Comparison of ENCODE assay signal across 39 mouse cellular contexts in the genomic region with DNA sequence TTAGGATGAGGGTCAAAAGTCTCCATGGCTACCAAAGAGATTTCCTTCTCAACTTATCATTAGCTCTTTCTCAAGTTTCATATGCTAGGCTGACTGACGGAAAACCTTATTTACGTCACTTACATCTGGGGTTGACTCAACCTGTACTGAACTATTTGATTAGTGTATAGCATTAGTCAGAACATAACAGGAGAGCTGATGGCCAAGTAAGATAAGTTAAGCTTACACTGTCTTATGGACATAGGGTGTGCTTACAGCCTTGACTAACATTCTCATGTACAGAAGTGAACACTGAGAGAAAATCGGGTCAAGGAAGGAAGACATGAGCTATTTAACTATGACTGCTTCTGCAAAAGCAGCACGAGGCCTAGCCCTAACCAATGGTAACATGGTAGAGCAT. TPM values are rescaled to one million over a fixed set of nuclear protein-coding genes. Genes with fewer than 3 reads are reported as not detected.
"Had no signal": no experiment of that assay in that cellular context is flagged by ENCODE, and none has a peak within 500 bp of the region (broad histone marks: within the 10 kb centered on the region; RNA-seq: fewer than 3 reads in every experiment).

No protein-coding gene starts in this region.

- H3K4me2 ChIP-seq: limb, embryonic 12.5 days; limb, embryonic 13.5 days; limb, embryonic 15.5 days; liver, embryonic 11.5 days; liver, embryonic 12.5 days; liver, embryonic 13.5 days; liver, embryonic 15.5 days; lung, embryonic 14.5 days; lung, embryonic 15.5 days; midbrain, embryonic 11.5 days; midbrain, embryonic 12.5 days; midbrain, embryonic 13.5 days; midbrain, embryonic 15.5 days had no signal

- H3K27me3 ChIP-seq: limb, embryonic 12.5 days; limb, embryonic 13.5 days; limb, embryonic 15.5 days; liver, embryonic 12.5 days; liver, embryonic 13.5 days; liver, embryonic 15.5 days; lung, embryonic 15.5 days; megakaryocyte, embryonic 14.5 days had no signal

- ATAC-seq: liver, embryonic 12.5 days; liver, postnatal 0 days; lung, postnatal 0 days; midbrain, embryonic 13.5 days; midbrain, embryonic 15.5 days; midbrain, embryonic 16.5 days had no signal

- H3K4me1 ChIP-seq: limb, embryonic 12.5 days; limb, embryonic 13.5 days; limb, embryonic 15.5 days; liver, embryonic 12.5 days; liver, embryonic 13.5 days; liver, embryonic 15.5 days; lung, embryonic 15.5 days; megakaryocyte, embryonic 14.5 days; midbrain, embryonic 10.5 days; midbrain, embryonic 12.5 days; midbrain, embryonic 13.5 days; midbrain, embryonic 15.5 days had no signal

- H3K36me3 ChIP-seq: limb, embryonic 10.5 days; limb, embryonic 12.5 days; limb, embryonic 13.5 days; limb, embryonic 15.5 days; liver, embryonic 12.5 days; liver, embryonic 13.5 days; liver, embryonic 15.5 days; lung, embryonic 15.5 days; midbrain, embryonic 10.5 days; midbrain, embryonic 12.5 days; midbrain, embryonic 13.5 days; midbrain, embryonic 15.5 days had no signal

- H3K4me3 ChIP-seq: limb, embryonic 10.5 days; limb, embryonic 12.5 days; limb, embryonic 13.5 days; limb, embryonic 15.5 days; liver, embryonic 12.5 days; liver, embryonic 13.5 days; liver, embryonic 15.5 days; lung, embryonic 15.5 days; megakaryocyte, embryonic 14.5 days; midbrain, embryonic 10.5 days; midbrain, embryonic 12.5 days; midbrain, embryonic 13.5 days; midbrain, embryonic 15.5 days; myocyte had no signal

- H3K27ac ChIP-seq: limb, embryonic 10.5 days; limb, embryonic 12.5 days; limb, embryonic 13.5 days; limb, embryonic 15.5 days; liver, embryonic 12.5 days; liver, embryonic 13.5 days; liver, embryonic 14.5 days; liver, embryonic 15.5 days; lung, embryonic 15.5 days; macrophage; midbrain, embryonic 10.5 days; midbrain, embryonic 12.5 days; midbrain, embryonic 13.5 days; midbrain, embryonic 15.5 days had no signal

- DNase-seq: left cerebral cortex, postnatal 4 days; liver; liver, embryonic 13.5 days; liver, postnatal 0 days; lung, adult 18-20 months; lung, adult 2 months; lung, embryonic 14.5 days; lung, postnatal 10 days; lung, postnatal 14 days; lung, postnatal 36 days; lung, postnatal 4 days; midbrain, embryonic 14.5 days had no signal

- H3K9me3 ChIP-seq: limb, embryonic 10.5 days; limb, embryonic 12.5 days; limb, embryonic 13.5 days; limb, embryonic 15.5 days; liver, embryonic 12.5 days; liver, embryonic 13.5 days; liver, embryonic 15.5 days; lung, embryonic 15.5 days; midbrain, embryonic 10.5 days; midbrain, embryonic 12.5 days; midbrain, embryonic 13.5 days; midbrain, embryonic 15.5 days had no signal

- H3K9ac ChIP-seq: limb, embryonic 12.5 days; limb, embryonic 13.5 days; limb, embryonic 15.5 days; liver, embryonic 12.5 days; liver, embryonic 13.5 days; liver, embryonic 14.5 days; liver, embryonic 15.5 days; liver, postnatal 0 days; lung, embryonic 14.5 days; lung, embryonic 15.5 days; midbrain, embryonic 12.5 days; midbrain, embryonic 13.5 days; midbrain, embryonic 15.5 days had no signal

RNA-seq across cellular contexts. Expression of a gene that starts 40.6 kb away (rescaled TPM):
- total RNA-seq: liver, adult 2 months; megakaryocyte, adult 5-6 weeks; megakaryocyte-erythroid progenitor cell, adult 5-6 weeks; monocyte, adult 5-6 weeks had no signal
- polyA plus RNA-seq: limb, embryonic 10.5 days; limb, embryonic 11.5 days; limb, embryonic 12.5 days; limb, embryonic 13.5 days; limb, embryonic 15.5 days; liver, adult 2 months; liver, embryonic 11.5 days; liver, embryonic 12.5 days; liver, embryonic 13.5 days; liver, embryonic 14.5 days; liver, embryonic 16.5 days; liver, postnatal 0 days; lung, embryonic 14.5 days; lung, embryonic 15.5 days; lung, embryonic 16.5 days; lung, postnatal 0 days; macrophage; midbrain, embryonic 14.5 days; myocyte; neural tube, embryonic 11.5 days had no signal
